Mouse (Mus musculus): Measurements from ENCODE around the gene Lrit2. TPM values are rescaled to one million over a fixed set of nuclear protein-coding genes. Genes with fewer than 3 reads are reported as not detected.

Lrit2 gene
- polyA plus RNA-seq (2014; fragmentation: Illumina TruSeq; extraction: RNeasy Lipid Tissue Mini Kit (QIAGEN cat#74804); ENCODE audit: insufficient read depth, low read depth, low replicate concordance): not detected

DNA sequence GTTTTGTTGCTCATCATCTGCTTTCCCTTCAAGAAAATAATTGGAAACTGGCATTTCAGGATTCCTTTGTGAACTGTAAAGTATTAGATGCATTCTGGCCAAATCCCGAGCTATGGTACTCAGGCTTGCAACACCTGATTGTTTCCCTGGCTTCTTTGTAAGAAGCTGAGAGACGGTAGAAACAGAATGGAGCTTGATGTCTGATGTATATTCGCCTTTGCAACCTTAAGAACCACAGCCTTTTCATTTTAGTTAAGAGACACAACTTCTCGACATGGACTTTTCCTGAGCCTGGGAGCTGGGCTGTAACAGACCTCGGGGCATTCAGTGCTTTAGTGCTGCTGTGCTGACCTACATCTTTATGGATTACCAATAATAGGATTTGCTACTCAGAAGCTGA lies at the start of gene Lrit2:
TSS of gene Lrit2 (plus strand) at position 301 of the 400 bp plus-strand sequence.

DNA sequence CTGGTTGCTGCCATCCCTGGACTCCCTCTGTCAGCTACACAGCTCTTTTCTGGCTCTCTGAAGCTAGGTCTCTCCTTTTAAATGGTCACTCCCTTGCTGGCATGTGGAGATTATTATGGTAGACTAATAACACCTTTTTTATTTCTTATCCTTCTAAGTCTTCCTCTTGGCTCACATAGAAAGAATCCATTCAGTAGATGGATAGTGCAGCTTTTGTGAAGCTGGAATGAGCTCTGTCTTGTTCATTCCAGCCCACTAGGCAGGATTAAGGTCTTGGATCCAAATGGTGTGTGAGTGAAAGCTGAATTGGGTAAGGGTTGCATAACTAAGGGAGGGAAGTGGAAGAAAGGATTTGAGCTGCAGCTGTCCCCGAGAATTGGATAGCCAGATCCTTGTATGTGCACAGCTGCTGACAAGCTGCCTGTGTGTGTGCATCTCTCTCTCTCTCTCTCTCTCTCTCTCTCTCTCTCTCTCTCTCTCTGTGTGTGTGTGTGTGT lies 18.8 kb upstream of the Lrit2 start, which contains the start of gene Rgr:
TSS of gene Rgr (minus strand) at position 51 of the 497 bp plus-strand sequence.

DNA sequence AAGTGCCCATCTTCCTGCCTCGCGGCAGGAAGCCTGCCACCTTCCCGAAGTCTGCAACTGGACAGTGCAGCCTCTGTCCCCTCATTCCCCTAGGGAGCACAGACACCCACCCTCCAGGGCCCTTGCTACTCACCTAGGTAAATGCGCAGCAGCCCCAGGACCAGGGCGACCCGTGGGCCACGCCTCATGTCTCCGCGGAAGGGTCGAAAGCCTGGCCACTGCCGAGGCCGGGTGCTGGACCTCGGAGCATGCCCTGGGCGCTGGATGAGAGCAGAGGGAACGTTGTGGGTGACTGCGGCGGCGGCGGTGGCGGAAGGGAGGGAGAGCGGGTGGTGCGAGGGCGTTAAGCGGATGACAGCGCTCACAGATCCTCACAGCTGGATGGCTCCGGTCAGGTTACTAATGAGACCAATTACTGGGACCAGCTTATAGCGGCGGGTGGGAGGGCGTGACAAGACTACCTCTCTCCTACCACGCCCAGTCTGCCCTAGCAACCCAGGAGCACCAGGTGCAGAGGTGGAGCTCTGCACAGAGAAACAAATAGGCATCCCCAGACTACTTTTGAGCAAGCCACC lies 30.3 kb downstream of the Lrit2 start, which contains the start of gene Cdhr1:
TSS of gene Cdhr1 (minus strand) at position 392 of the 575 bp plus-strand sequence.

DNA sequence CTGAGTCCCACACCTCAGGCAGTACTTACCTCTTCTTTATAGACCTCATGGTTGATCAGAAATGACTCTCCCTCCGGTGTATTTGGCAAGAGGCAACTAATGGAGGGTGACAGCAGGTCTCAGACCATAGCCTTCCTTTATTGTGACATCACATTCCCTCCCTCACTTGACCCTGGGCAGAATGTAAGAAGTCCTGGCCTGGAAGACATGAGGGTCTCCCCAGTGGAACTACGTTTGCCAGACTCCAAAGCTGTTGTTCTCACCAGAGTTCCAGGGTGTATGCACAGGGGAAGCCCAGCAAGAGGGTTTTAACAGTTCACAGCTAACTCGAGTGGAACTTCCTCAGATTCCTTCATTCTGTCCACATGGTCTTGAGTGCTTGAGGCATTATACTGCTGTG lies 46.2 kb downstream of the Lrit2 start, which contains the start of gene 2610528A11Rik:
TSS of gene 2610528A11Rik (minus strand) at position 101 of the 400 bp plus-strand sequence.

Other genes with a start within 250 kb of the Lrit2 start
- 19.4 TPM for gene Ccser2, start 99.2 kb upstream of the Lrit2 start, polyA plus RNA-seq (2014; fragmentation: Illumina TruSeq; extraction: RNeasy Lipid Tissue Mini Kit (QIAGEN cat#74804); ENCODE audit: insufficient read depth, low read depth, low replicate concordance)
- gene Rgr, start 19.0 kb upstream of the Lrit2 start, polyA plus RNA-seq (2014; fragmentation: Illumina TruSeq; extraction: RNeasy Lipid Tissue Mini Kit (QIAGEN cat#74804); ENCODE audit: insufficient read depth, low read depth, low replicate concordance): not detected
- gene Lrit1, start 13.1 kb upstream of the Lrit2 start, polyA plus RNA-seq (2014; fragmentation: Illumina TruSeq; extraction: RNeasy Lipid Tissue Mini Kit (QIAGEN cat#74804); ENCODE audit: insufficient read depth, low read depth, low replicate concordance): not detected
- not detected for gene Cdhr1, start 30.4 kb downstream of the Lrit2 start, polyA plus RNA-seq (2014; fragmentation: Illumina TruSeq; extraction: RNeasy Lipid Tissue Mini Kit (QIAGEN cat#74804); ENCODE audit: insufficient read depth, low read depth, low replicate concordance)
- not detected for gene 2610528A11Rik, start 46.1 kb downstream of the Lrit2 start, polyA plus RNA-seq (2014; fragmentation: Illumina TruSeq; extraction: RNeasy Lipid Tissue Mini Kit (QIAGEN cat#74804); ENCODE audit: insufficient read depth, low read depth, low replicate concordance)
- 137 TPM for gene Ghitm, start 67.3 kb downstream of the Lrit2 start, polyA plus RNA-seq (2014; fragmentation: Illumina TruSeq; extraction: RNeasy Lipid Tissue Mini Kit (QIAGEN cat#74804); ENCODE audit: insufficient read depth, low read depth, low replicate concordance)

All from lung, adult 10 weeks (tissue).